Mouse (Mus musculus) T-helper 1 cell (primary cell): Measurements from ENCODE around the gene Lrch1.

Experiments used
- in situ Hi-C: fragments of 300-600 bp; cut with MboI, MseI; formaldehyde crosslinking; loops from one replicate; pipeline ENCODE4 v1.15.1; 2025; ENCODE audit warnings: high pct_unique_total_duplicates

Gene Lrch1

GRCm38 (mm10) chr14:74947376-74948013, at the start of gene Lrch1:
TSS of gene Lrch1 (minus strand) at chr14:74947876.
- in situ Hi-C loops: loop anchor here (5.0 kb wide), 1 partner anchor 100 kb away; no protein-coding TSS in a partner anchor

GRCm38 (mm10) chr14:74997041-74997440, 49.4 kb upstream of the Lrch1 start:
- in situ Hi-C loops: no loop called here

GRCm38 (mm10) chr14:74996556-74996955, 48.9 kb upstream of the Lrch1 start:
- in situ Hi-C loops: no loop called here

- in situ Hi-C loops: loop anchor here (5.0 kb wide), 1 partner anchor 228 kb away; no protein-coding TSS in a partner anchor
Observed at GRCm38 (mm10) chr14:74990504-74990903, 42.8 kb upstream of the Lrch1 start.

- in situ Hi-C loops: loop anchor here (5.0 kb wide), 1 partner anchor 228 kb away; no protein-coding TSS in a partner anchor
Observed at GRCm38 (mm10) chr14:74989909-74990308, 42.2 kb upstream of the Lrch1 start.

- in situ Hi-C loops: no loop called here
Observed at GRCm38 (mm10) chr14:74989322-74989721, 41.6 kb upstream of the Lrch1 start.

GRCm38 (mm10) chr14:74986527-74986926, 38.9 kb upstream of the Lrch1 start:
- in situ Hi-C loops: no loop called here

- in situ Hi-C loops: no loop called here
Observed at GRCm38 (mm10) chr14:74985658-74986057, 38.0 kb upstream of the Lrch1 start.

GRCm38 (mm10) chr14:74984817-74985391, 37.2 kb upstream of the Lrch1 start:
- in situ Hi-C loops: no loop called here

- in situ Hi-C loops: no loop called here
Observed at GRCm38 (mm10) chr14:74983079-74983478, 35.4 kb upstream of the Lrch1 start.

- in situ Hi-C loops: no loop called here
Observed at GRCm38 (mm10) chr14:74981016-74981415, 33.3 kb upstream of the Lrch1 start.

GRCm38 (mm10) chr14:74976972-74977371, 29.3 kb upstream of the Lrch1 start:
- in situ Hi-C loops: no loop called here

GRCm38 (mm10) chr14:74974136-74974651, 26.5 kb upstream of the Lrch1 start:
- in situ Hi-C loops: no loop called here

- in situ Hi-C loops: no loop called here
Observed at GRCm38 (mm10) chr14:74972687-74973086, 25.0 kb upstream of the Lrch1 start.

- in situ Hi-C loops: no loop called here
Observed at GRCm38 (mm10) chr14:74972216-74972615, 24.5 kb upstream of the Lrch1 start.

- in situ Hi-C loops: loop anchor here (10.0 kb wide), 1 partner anchor 719 kb away; no protein-coding TSS in a partner anchor
Observed at GRCm38 (mm10) chr14:74963402-74963764, 15.7 kb upstream of the Lrch1 start.

GRCm38 (mm10) chr14:74962713-74963401, 15.2 kb upstream of the Lrch1 start:
- in situ Hi-C loops: loop anchor here (10.0 kb wide), 1 partner anchor 718 kb away; no protein-coding TSS in a partner anchor

GRCm38 (mm10) chr14:74960568-74960967, 12.9 kb upstream of the Lrch1 start:
- in situ Hi-C loops: loop anchor here (10.0 kb wide), 1 partner anchor 716 kb away; no protein-coding TSS in a partner anchor

- in situ Hi-C loops: no loop called here
Observed at GRCm38 (mm10) chr14:74956702-74957101, 9.0 kb upstream of the Lrch1 start.

- in situ Hi-C loops: no loop called here
Observed at GRCm38 (mm10) chr14:74956234-74956633, 8.6 kb upstream of the Lrch1 start.

- in situ Hi-C loops: loop anchor here (5.0 kb wide), 1 partner anchor 101 kb away; no protein-coding TSS in a partner anchor
Observed at GRCm38 (mm10) chr14:74948426-74949240, 957 bp upstream of the Lrch1 start.
